Mouse (Mus musculus) thymus, adult 2 months (tissue): ENCODE measurements around the gene Pdlim5. TPM values are rescaled to one million over a fixed set of nuclear protein-coding genes. Genes with fewer than 3 reads are reported as not detected.

Experiments
- DNase-seq: peaks from one replicate; pipeline ENCODE4 v3.0.0; 2021
- H3K27ac ChIP-seq: fragments of 200-500 bp; 2 replicates; pipeline ENCODE4 v1.5.1; 2012; ENCODE audit warnings: low read length, control low read depth; ENCODE audit not compliant: control insufficient read depth, insufficient read depth
- H3K27me3 ChIP-seq: fragments of 200-500 bp; 2 replicates; pipeline ENCODE4 v1.6.1; 2012; ENCODE audit warnings: mild to moderate bottlenecking, low read length, moderate library complexity, mixed read lengths; ENCODE audit not compliant: control insufficient read depth, insufficient read depth
- H3K36me3 ChIP-seq: fragments of 200-500 bp; 2 replicates; pipeline ENCODE4 v1.6.1; 2012; ENCODE audit warnings: mild to moderate bottlenecking, low read length, moderate library complexity; ENCODE audit not compliant: control insufficient read depth, insufficient read depth
- H3K4me1 ChIP-seq: fragments of 200-500 bp; replicated peaks from 2 replicates; pipeline ENCODE4 v1.6.1; 2012; ENCODE audit warnings: low read length; ENCODE audit not compliant: control insufficient read depth, insufficient read depth
- H3K4me3 ChIP-seq: fragments of 200-500 bp; 2 replicates; pipeline ENCODE4 v1.5.1; 2012; ENCODE audit warnings: mild to moderate bottlenecking, low read length, control low read depth, moderate library complexity; ENCODE audit not compliant: control insufficient read depth, insufficient read depth
- CTCF ChIP-seq: fragments of 200-500 bp; IDR thresholded peaks from 2 replicates; pipeline ENCODE4 v1.5.1; 2012; ENCODE audit warnings: mild to moderate bottlenecking, control low read depth, low read length, moderate library complexity, borderline replicate concordance; ENCODE audit not compliant: control insufficient read depth, poor library complexity, insufficient read depth; ENCODE audit errors: extremely low read depth
- POLR2A ChIP-seq: fragments of 200-500 bp; IDR thresholded peaks from 2 replicates; pipeline ENCODE4 v1.6.1; 2012; ENCODE audit warnings: mild to moderate bottlenecking, low read length, control low read depth, moderate library complexity; ENCODE audit not compliant: control insufficient read depth, poor library complexity, insufficient read depth; ENCODE audit errors: extremely low read depth
- WGBS: fragments of 180-500 bp; shearing (Covaris S2); methylation state at CpG from one replicate; pipeline ENCODE4 v1.1.7; 2018; 5-methylcytosine and 5-hydroxymethylcytosine counted together
- polyA plus RNA-seq: library from polyadenylated mRNA; depleted of rRNA; stranded (reverse); fragments of >200 nt; gene quantifications from 2 replicates; pipeline ENCODE4 v1.2.3, GENCODE M21; 2012

Gene Pdlim5
- polyA plus RNA-seq, 1 experiment = 56.5 TPM

GRCm38 (mm10) chr3:142282706-142283105, 112.8 kb downstream of the Pdlim5 start:
- no peak overlapping the region for H3K4me3 ChIP-seq
- peak; percentile 60 for DNase-seq

GRCm38 (mm10) chr3:142281656-142282055, 113.8 kb downstream of the Pdlim5 start:
- Histone ChIP-seq H3K4me3 (no peak overlapping the region), H3K27me3 (no peaks in the 10 kb centered on the region), H3K27ac (no peak overlapping the region), H3K4me1 (peaks cover 4% of the 10 kb centered on the region; the same call in 1 of the 2 replicates), H3K36me3 (no peaks in the 10 kb centered on the region; the same call in 1 of the 2 replicates)
- DNase-seq = no peak
- TF ChIP-seq CTCF = no peak
- TF ChIP-seq POLR2A = no peak
- WGBS = 81% methylated on average over 7 of the region's 7 CpGs

More at GRCm38 (mm10) chr3:142282706-142283105, 112.8 kb downstream of the Pdlim5 start:
- no peak for TF ChIP-seq CTCF
- TF ChIP-seq POLR2A = no peak
- Histone ChIP-seq H3K27ac (no peak overlapping the region), H3K27me3 (no peaks in the 10 kb centered on the region), H3K36me3 (no peaks in the 10 kb centered on the region), H3K4me1 (peaks cover 4% of the 10 kb centered on the region; the same call in 1 of the 2 replicates)
- WGBS = 11% methylated on average over 9 of the region's 9 CpGs

GRCm38 (mm10) chr3:142281093-142281445, 114.4 kb downstream of the Pdlim5 start:
- Histone ChIP-seq H3K4me1 (peaks cover 4% of the 10 kb centered on the region; the same call in 1 of the 2 replicates), H3K4me3 (no peak overlapping the region), H3K27ac (no peak overlapping the region), H3K27me3 (no peaks in the 10 kb centered on the region), H3K36me3 (no peaks in the 10 kb centered on the region; the same call in 1 of the 2 replicates)
- 7% methylated on average over 1 of the region's 1 CpGs for WGBS
- no peak for TF ChIP-seq POLR2A
- no peak for TF ChIP-seq CTCF
- peak; percentile 63 for DNase-seq

GRCm38 (mm10) chr3:142280366-142281092, 115.0 kb downstream of the Pdlim5 start:
- WGBS = 49% methylated on average over 6 of the region's 6 CpGs
- no peak overlapping the region for H3K27ac ChIP-seq
- peaks cover 4% of the 10 kb centered on the region; the same call in 1 of the 2 replicates for H3K4me1 ChIP-seq
- no peak overlapping the region for H3K4me3 ChIP-seq
- no peak for DNase-seq
- no peaks in the 10 kb centered on the region; the same call in 1 of the 2 replicates for H3K36me3 ChIP-seq
- no peak for TF ChIP-seq CTCF
- TF ChIP-seq POLR2A = no peak
- no peaks in the 10 kb centered on the region for H3K27me3 ChIP-seq

- TF ChIP-seq CTCF = no peak
- TF ChIP-seq POLR2A = no peak
- H3K27me3 ChIP-seq = no peaks in the 10 kb centered on the region
- no peak for DNase-seq
- no peak overlapping the region for H3K4me3 ChIP-seq
- peaks cover 4% of the 10 kb centered on the region; the same call in 1 of the 2 replicates for H3K4me1 ChIP-seq
- H3K27ac ChIP-seq = no peak overlapping the region
- 97% methylated on average over 3 of the region's 3 CpGs for WGBS
- no peaks in the 10 kb centered on the region; the same call in 1 of the 2 replicates for H3K36me3 ChIP-seq
Observed at GRCm38 (mm10) chr3:142279011-142279410, 116.5 kb downstream of the Pdlim5 start.

GRCm38 (mm10) chr3:142276506-142276905, 119.0 kb downstream of the Pdlim5 start:
- no peaks in the 10 kb centered on the region for H3K27me3 ChIP-seq
- H3K4me1 ChIP-seq = 0 out of 2 replicates have a peak, but pooled peaks cover under 1% of the 10 kb centered on the region
- no peak overlapping the region for H3K27ac ChIP-seq
- DNase-seq = no peak
- H3K36me3 ChIP-seq = no peaks in the 10 kb centered on the region; the same call in 1 of the 2 replicates
- WGBS = 95% methylated on average over 3 of the region's 3 CpGs
- H3K4me3 ChIP-seq = no peak overlapping the region
- TF ChIP-seq POLR2A = no peak
- no peak for TF ChIP-seq CTCF
